Mouse (Mus musculus) liver, embryonic 14.5 days (tissue): Measurements from ENCODE around the gene Uts2.

ENCODE experiments used
- CTCF ChIP-seq: IDR thresholded peaks from 2 replicates; pipeline ENCODE4 v1.5.1; 2016; ENCODE audit warnings: antibody characterized with exemption, low read depth, control low read depth
- EP300 ChIP-seq: IDR thresholded peaks from 2 replicates; pipeline ENCODE4 v1.6.1; 2016; ENCODE audit warnings: antibody characterized with exemption, low read depth

DNA sequence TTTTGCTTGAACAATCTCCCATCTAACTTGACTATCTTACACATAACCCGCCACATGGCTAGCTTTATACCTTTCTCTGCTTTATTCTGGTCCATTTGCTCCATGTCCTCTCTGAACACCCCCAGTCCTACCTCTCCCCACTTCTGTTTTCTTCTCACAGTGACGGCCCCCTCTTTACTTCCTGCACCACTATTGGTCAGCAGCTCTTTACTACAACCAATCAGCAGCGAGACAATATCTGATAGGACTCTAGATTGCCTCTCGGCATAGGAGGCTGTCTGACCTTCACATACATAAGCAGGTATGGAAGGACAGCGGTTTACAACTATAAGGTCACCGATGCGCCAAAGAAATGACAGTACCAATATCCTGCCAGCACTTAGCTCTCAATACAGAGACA, 39.6 kb downstream of the Uts2 start:
- no peak for TF ChIP-seq CTCF
- no peak for TF ChIP-seq EP300
